Mouse (Mus musculus) forebrain, embryonic 14.5 days (tissue): ENCODE measurements at regions not wholly inside any gene's neighbourhood (a gene's known extent, or its start where the extent isn't known, plus 50 kb on each side); places are given as distances from the start of the nearest gene placed in this dataset.

ENCODE experiments used
- ATAC-seq: fragments of 200-750 bp; cut with Nextera tagmentation; 2 replicates; pipeline ENCODE4 v1.8.0; 2017; ENCODE audit warnings: mild to moderate bottlenecking, moderate library complexity
- DNase-seq: peaks from one replicate; pipeline ENCODE4 v3.0.0-alpha.2; 2015; ENCODE audit warnings: low spot score
- H3K27ac ChIP-seq: fragments of 300-500 bp; sonication (generic); 2 replicates; pipeline ENCODE4 v1.5.1; 2014; ENCODE audit warnings: low read depth, mild to moderate bottlenecking, control low read depth, low read length, moderate library complexity
- H3K27me3 ChIP-seq: fragments of 300-500 bp; sonication (generic); replicated peaks from 2 replicates; pipeline ENCODE4 v1.6.1; 2014; ENCODE audit warnings: low read length, control low read depth, mixed read lengths; ENCODE audit not compliant: control insufficient read depth, insufficient read depth
- H3K36me3 ChIP-seq: fragments of 300-500 bp; sonication (generic); 2 replicates; pipeline ENCODE4 v1.6.1; 2014; ENCODE audit warnings: low read length, control low read depth; ENCODE audit not compliant: control insufficient read depth, insufficient read depth
- H3K4me1 ChIP-seq: fragments of 300-500 bp; sonication (generic); 2 replicates; pipeline ENCODE4 v1.6.1; 2014; ENCODE audit warnings: antibody characterized with exemption, low read length, control low read depth; ENCODE audit not compliant: control insufficient read depth, insufficient read depth
- H3K4me2 ChIP-seq: fragments of 300-500 bp; sonication (generic); 2 replicates; pipeline ENCODE4 v1.6.1; 2014; ENCODE audit warnings: mild to moderate bottlenecking, control low read depth, low read length
- H3K4me3 ChIP-seq: fragments of 300-500 bp; sonication (generic); 2 replicates; pipeline ENCODE4 v1.5.1; 2014; ENCODE audit warnings: low read depth, low read length, control low read depth
- H3K9ac ChIP-seq: fragments of 300-500 bp; sonication (generic); 2 replicates; pipeline ENCODE4 v1.6.1; 2014; ENCODE audit warnings: mild to moderate bottlenecking, low read length, control low read depth, moderate library complexity
- H3K9me3 ChIP-seq: fragments of 300-500 bp; sonication (generic); replicated peaks from 2 replicates; pipeline ENCODE4 v1.6.1; 2016; ENCODE audit warnings: low read length, control low read depth, mixed read lengths; ENCODE audit not compliant: control insufficient read depth
- WGBS: fragments of 180-500 bp; shearing (Covaris S2); extraction: QIAGEN DNeasy Blood & Tissue Kit; methylation state at CpG from one replicate; pipeline ENCODE4 v1.1.7; 2014; 5-methylcytosine and 5-hydroxymethylcytosine counted together

- DNase-seq (peak; percentile 30), ATAC-seq (no peak)
- Histone ChIP-seq H3K9ac (no peak overlapping the region), H3K27ac (no peak overlapping the region), H3K9me3 (no peaks in the 10 kb centered on the region), H3K27me3 (no peaks in the 10 kb centered on the region), H3K36me3 (no peaks in the 10 kb centered on the region), H3K4me3 (no peak overlapping the region), H3K4me2 (no peak overlapping the region), H3K4me1 (no peaks in the 10 kb centered on the region)
- 78% methylated on average over 4 of the region's 4 CpGs for WGBS
Measured at GRCm38 (mm10) chr3:60789441-60789840, 213.2 kb upstream of the P2ry1 start.

GRCm38 (mm10) chr3:60792166-60792565 is 210.4 kb upstream of the P2ry1 start:
- DNase-seq (no peak), ATAC-seq (0 out of 2 replicates have a peak, but pooled peaks have one; percentile 10)
- no peak overlapping the region for H3K27ac ChIP-seq
- H3K27me3 ChIP-seq, result no peaks in the 10 kb centered on the region
- no peak overlapping the region for H3K4me2 ChIP-seq
- WGBS, result 70% methylated on average over 4 of the region's 4 CpGs
- H3K9me3 ChIP-seq, result no peaks in the 10 kb centered on the region
- H3K9ac ChIP-seq, result no peak overlapping the region
- H3K4me1 ChIP-seq, result no peaks in the 10 kb centered on the region
- H3K4me3 ChIP-seq, result no peak overlapping the region
- no peaks in the 10 kb centered on the region for H3K36me3 ChIP-seq

- no peak overlapping the region for H3K27ac ChIP-seq
- no peaks in the 10 kb centered on the region for H3K36me3 ChIP-seq
- no peak overlapping the region for H3K4me3 ChIP-seq
- H3K27me3 ChIP-seq, result no peaks in the 10 kb centered on the region
- ATAC-seq (no peak), DNase-seq (no peak)
- no peaks in the 10 kb centered on the region for H3K9me3 ChIP-seq
- H3K9ac ChIP-seq, result no peak overlapping the region
- H3K4me2 ChIP-seq, result no peak overlapping the region
- no peaks in the 10 kb centered on the region for H3K4me1 ChIP-seq
- WGBS, result 89% methylated on average over 2 of the region's 2 CpGs
Measured at GRCm38 (mm10) chr3:60796207-60796606, 206.4 kb upstream of the P2ry1 start.

- WGBS, result 68% methylated on average over 6 of the region's 6 CpGs
- Histone ChIP-seq H3K4me3 (no peak overlapping the region), H3K36me3 (no peaks in the 10 kb centered on the region), H3K4me1 (no peaks in the 10 kb centered on the region), H3K27ac (no peak overlapping the region), H3K9me3 (no peaks in the 10 kb centered on the region), H3K27me3 (no peaks in the 10 kb centered on the region), H3K9ac (no peak overlapping the region), H3K4me2 (no peak overlapping the region)
- no peak for ATAC-seq
- DNase-seq, result no peak
Measured at GRCm38 (mm10) chr3:60797808-60798207, 204.8 kb upstream of the P2ry1 start.

GRCm38 (mm10) chr3:60798461-60798860 is 204.1 kb upstream of the P2ry1 start:
- no peak overlapping the region for H3K4me3 ChIP-seq
- no peaks in the 10 kb centered on the region for H3K4me1 ChIP-seq
- 83% methylated on average over 2 of the region's 2 CpGs for WGBS
- H3K36me3 ChIP-seq, result no peaks in the 10 kb centered on the region
- ATAC-seq, result no peak
- no peak for DNase-seq
- no peak overlapping the region for H3K9ac ChIP-seq
- H3K27me3 ChIP-seq, result no peaks in the 10 kb centered on the region
- H3K27ac ChIP-seq, result no peak overlapping the region
- H3K9me3 ChIP-seq, result no peaks in the 10 kb centered on the region
- H3K4me2 ChIP-seq, result no peak overlapping the region

- Histone ChIP-seq H3K9ac (no peak overlapping the region), H3K4me1 (no peaks in the 10 kb centered on the region), H3K4me2 (no peak overlapping the region), H3K36me3 (no peaks in the 10 kb centered on the region), H3K4me3 (no peak overlapping the region), H3K9me3 (no peaks in the 10 kb centered on the region), H3K27ac (no peak overlapping the region), H3K27me3 (no peaks in the 10 kb centered on the region)
- WGBS, result 89% methylated on average over 5 of the region's 5 CpGs
- ATAC-seq (no peak), DNase-seq (no peak)
Measured at GRCm38 (mm10) chr3:60798862-60799261, 203.7 kb upstream of the P2ry1 start.

- no peak overlapping the region for H3K4me3 ChIP-seq
- no peaks in the 10 kb centered on the region for H3K27me3 ChIP-seq
- H3K27ac ChIP-seq, result no peak overlapping the region
- DNase-seq, result no peak
- no peaks in the 10 kb centered on the region for H3K9me3 ChIP-seq
- H3K4me1 ChIP-seq, result no peaks in the 10 kb centered on the region
- no peak for ATAC-seq
- 93% methylated on average over 3 of the region's 3 CpGs for WGBS
- H3K9ac ChIP-seq, result no peak overlapping the region
- no peak overlapping the region for H3K4me2 ChIP-seq
- no peaks in the 10 kb centered on the region for H3K36me3 ChIP-seq
Measured at GRCm38 (mm10) chr3:60804711-60805293, 197.8 kb upstream of the P2ry1 start.

GRCm38 (mm10) chr3:60811924-60812323 is 190.7 kb upstream of the P2ry1 start:
- H3K36me3 ChIP-seq, result no peaks in the 10 kb centered on the region
- H3K27ac ChIP-seq, result no peak overlapping the region
- H3K9ac ChIP-seq, result no peak overlapping the region
- H3K4me3 ChIP-seq, result no peak overlapping the region
- no peak overlapping the region for H3K4me2 ChIP-seq
- no peaks in the 10 kb centered on the region for H3K27me3 ChIP-seq
- WGBS, result 74% methylated on average over 5 of the region's 5 CpGs
- H3K9me3 ChIP-seq, result no peaks in the 10 kb centered on the region
- H3K4me1 ChIP-seq, result no peaks in the 10 kb centered on the region
- ATAC-seq, result no peak
- no peak for DNase-seq

GRCm38 (mm10) chr3:60813485-60813884 is 189.1 kb upstream of the P2ry1 start:
- Histone ChIP-seq H3K27me3 (no peaks in the 10 kb centered on the region), H3K4me3 (no peak overlapping the region), H3K36me3 (no peaks in the 10 kb centered on the region), H3K9ac (no peak overlapping the region), H3K27ac (no peak overlapping the region), H3K4me1 (no peaks in the 10 kb centered on the region), H3K4me2 (no peak overlapping the region), H3K9me3 (no peaks in the 10 kb centered on the region)
- ATAC-seq, result no peak
- whole genome bisulfite sequencing, result 40% methylated on average over 3 of the region's 3 CpGs
- no peak for DNase-seq
